ENCODE assay signal across 14 mouse cellular contexts in genomic region chrX:128516358-128516757, GRCm38 (mm10).
"Had no signal": no experiment of that assay in that cellular context is flagged by ENCODE, and none has a peak within 500 bp of the region (broad histone marks: within the 10 kb centered on the region; RNA-seq: fewer than 3 reads in every experiment).

No protein-coding gene starts in this region.

- H3K27ac ChIP-seq: liver, embryonic 13.5 days; neural tube, embryonic 12.5 days; neural tube, embryonic 15.5 days had no signal

- H3K36me3 ChIP-seq: liver, embryonic 13.5 days; neural tube, embryonic 12.5 days; neural tube, embryonic 15.5 days had no signal

- DNase-seq: kidney, adult 18-20 months; kidney, adult 9 months; kidney, postnatal 14 days; kidney, postnatal 4 days; liver, embryonic 13.5 days; lung, adult 2 months; lung, postnatal 14 days; lung, postnatal 4 days; right cerebral cortex, adult 18-20 months; right cerebral cortex, postnatal 14 days; thymus, adult 18-20 months; thymus, postnatal 36 days had no signal

- H3K9me3 ChIP-seq: liver, embryonic 13.5 days; neural tube, embryonic 12.5 days; neural tube, embryonic 15.5 days had no signal

- H3K4me2 ChIP-seq: liver, embryonic 13.5 days; neural tube, embryonic 12.5 days; neural tube, embryonic 15.5 days had no signal

- H3K27me3 ChIP-seq: liver, embryonic 13.5 days; neural tube, embryonic 12.5 days; neural tube, embryonic 15.5 days had no signal

- H3K4me3 ChIP-seq: liver, embryonic 13.5 days; neural tube, embryonic 12.5 days; neural tube, embryonic 15.5 days had no signal

- H3K9ac ChIP-seq: liver, embryonic 13.5 days; neural tube, embryonic 12.5 days; neural tube, embryonic 15.5 days had no signal

- H3K4me1 ChIP-seq: liver, embryonic 13.5 days; neural tube, embryonic 12.5 days; neural tube, embryonic 15.5 days had no signal
